Mouse (Mus musculus) lung, postnatal 10 days (tissue): ENCODE data around the gene Plxna1.

Source experiments
- DNase-seq: peaks from one replicate; pipeline ENCODE4 v3.0.0; 2021

Gene Plxna1

GRCm38 (mm10) chr6:89280555-89280954, 81.9 kb downstream of the Plxna1 start:
- DNase-seq, result no peak

DNA sequence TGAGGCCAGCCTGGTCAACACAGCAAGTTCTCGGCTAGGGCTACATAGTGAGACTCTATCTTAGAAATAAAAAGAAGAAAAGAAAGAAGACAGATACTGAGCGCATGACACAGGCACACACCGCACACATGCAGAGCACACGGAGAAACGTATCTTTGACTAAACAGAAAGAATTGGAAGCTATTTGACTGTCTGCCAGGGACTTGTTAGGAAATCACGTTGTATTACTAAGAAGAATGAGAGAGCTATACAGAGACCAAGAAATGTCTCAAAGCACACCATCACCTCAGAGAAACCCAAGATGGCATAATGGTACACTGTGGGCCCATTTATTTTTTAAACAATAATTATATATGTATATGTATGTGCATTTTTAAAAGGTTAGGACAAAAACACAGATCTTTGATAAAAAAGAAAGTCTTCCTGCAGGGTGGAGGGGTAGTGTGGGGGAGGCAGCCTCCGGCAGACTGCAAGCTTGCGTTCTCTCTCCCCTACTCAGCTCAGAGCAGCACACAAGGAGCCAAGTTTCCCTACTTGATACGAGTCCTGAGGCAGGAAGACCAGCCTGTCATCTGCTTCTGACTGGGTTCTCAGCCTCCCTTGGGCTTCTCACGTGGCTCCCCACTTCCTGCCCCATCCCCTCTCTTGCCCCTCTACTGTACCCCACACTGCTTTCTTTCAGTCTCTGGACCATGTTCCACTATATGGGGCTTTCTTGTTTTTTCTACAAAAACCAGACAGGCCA, 90.5 kb downstream of the Plxna1 start:
- DNase-seq, result no peak

- DNase-seq, result no peak
Observed at GRCm38 (mm10) chr6:89267181-89267580, 95.2 kb downstream of the Plxna1 start.
